Mouse (Mus musculus) bone marrow, adult 2 months (tissue): ENCODE results near the gene Cfap97. TPM values are rescaled to one million over a fixed set of nuclear protein-coding genes. Genes with fewer than 3 reads are reported as not detected.
"Not testable (repeated sequence)": the region's sequence is repeated elsewhere in the genome, so short reads cannot be mapped to it uniquely, and the experiment has no call there.

ENCODE experiments used
- H3K27ac ChIP-seq: fragments of 200-500 bp; 2 replicates; pipeline ENCODE4 v1.5.1; 2012; ENCODE audit warnings: low read depth, mild to moderate bottlenecking, control low read depth, inconsistent platforms, low read length; ENCODE audit not compliant: control insufficient read depth, poor library complexity, insufficient read depth
- H3K4me1 ChIP-seq: fragments of 200-500 bp; 2 replicates; pipeline ENCODE4 v1.6.1; 2011; ENCODE audit warnings: low read length; ENCODE audit not compliant: control insufficient read depth, insufficient read depth
- H3K4me3 ChIP-seq: fragments of 200-500 bp; replicated peaks from 2 replicates; pipeline ENCODE3; 2011; ENCODE audit warnings: mild to moderate bottlenecking, low read depth, low read length, control low read depth; ENCODE audit not compliant: control insufficient read depth
- CTCF ChIP-seq: fragments of 200-500 bp; IDR thresholded peaks from 2 replicates; pipeline ENCODE4 v1.5.1; 2011; ENCODE audit warnings: low read length, control low read depth; ENCODE audit not compliant: control insufficient read depth, insufficient read depth
- POLR2A ChIP-seq: fragments of 200-500 bp; IDR thresholded peaks from 2 replicates; pipeline ENCODE4 v1.6.1; 2011; ENCODE audit warnings: low read depth, mild to moderate bottlenecking, control low read depth, low read length, borderline replicate concordance; ENCODE audit not compliant: control insufficient read depth
- WGBS: fragments of 180-500 bp; shearing (Covaris S2); methylation state at CpG from one replicate; pipeline ENCODE4 v1.1.7; 2018; 5-methylcytosine and 5-hydroxymethylcytosine counted together
- polyA plus RNA-seq: library from polyadenylated mRNA; stranded (reverse); fragments of >200 nt; gene quantifications from 2 replicates; pipeline ENCODE4 v1.2.4, GENCODE M21; 2011; ENCODE audit warnings: low replicate concordance; ENCODE audit not compliant: missing spikeins, insufficient read depth, insufficient read length

The Cfap97 gene
- polyA plus RNA-seq, 1 experiment = 5.8 TPM

DNA sequence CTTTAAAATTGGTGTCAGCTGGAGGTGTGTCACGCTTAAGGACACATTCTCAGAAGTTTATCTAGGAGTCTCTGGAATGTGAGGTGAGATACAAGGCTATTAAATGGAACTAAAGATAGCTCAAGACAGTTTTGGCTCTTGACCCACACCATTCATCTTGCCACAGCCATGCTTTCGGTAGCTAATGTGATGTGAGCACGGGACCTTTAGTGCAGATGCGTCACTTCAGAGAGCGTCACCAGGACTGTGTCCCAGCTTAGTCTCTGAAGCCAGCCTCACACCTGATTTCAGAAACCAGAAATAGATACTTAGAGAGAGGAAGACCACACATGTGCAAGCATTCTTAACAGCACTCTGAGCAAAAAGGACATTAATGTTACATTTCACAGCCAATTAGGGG lies 75.1 kb downstream of the Cfap97 start:
- no peak overlapping the region for H3K4me3 ChIP-seq
- TF ChIP-seq POLR2A = no peak
- TF ChIP-seq CTCF = no peak
- WGBS = 83% methylated on average over 5 of the region's 5 CpGs
- no peaks in the 10 kb centered on the region for H3K4me1 ChIP-seq
- no peak overlapping the region for H3K27ac ChIP-seq

DNA sequence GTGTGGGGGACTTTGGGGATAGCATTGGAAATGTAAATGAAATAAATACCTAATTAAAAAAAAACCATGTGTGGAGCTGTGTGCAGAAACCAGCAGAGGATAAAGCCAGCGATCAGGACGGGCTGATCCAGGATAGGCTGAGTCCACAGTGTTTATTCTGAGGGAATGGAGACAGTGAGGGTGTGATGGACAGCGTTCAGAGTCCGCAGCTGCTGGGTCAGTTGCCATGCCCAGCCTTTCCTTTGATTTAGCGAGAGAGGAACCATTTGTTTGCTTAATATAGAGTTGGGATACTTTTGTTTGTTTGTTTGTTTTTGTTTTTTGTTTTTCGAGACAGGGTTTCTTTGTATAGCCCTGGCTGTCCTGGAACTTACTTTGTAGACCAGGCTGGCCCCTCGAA lies 80.4 kb downstream of the Cfap97 start:
- WGBS = 77% methylated on average over 7 of the region's 7 CpGs
- not testable (repeated sequence) for H3K4me3 ChIP-seq, H3K27ac ChIP-seq, H3K4me1 ChIP-seq

DNA sequence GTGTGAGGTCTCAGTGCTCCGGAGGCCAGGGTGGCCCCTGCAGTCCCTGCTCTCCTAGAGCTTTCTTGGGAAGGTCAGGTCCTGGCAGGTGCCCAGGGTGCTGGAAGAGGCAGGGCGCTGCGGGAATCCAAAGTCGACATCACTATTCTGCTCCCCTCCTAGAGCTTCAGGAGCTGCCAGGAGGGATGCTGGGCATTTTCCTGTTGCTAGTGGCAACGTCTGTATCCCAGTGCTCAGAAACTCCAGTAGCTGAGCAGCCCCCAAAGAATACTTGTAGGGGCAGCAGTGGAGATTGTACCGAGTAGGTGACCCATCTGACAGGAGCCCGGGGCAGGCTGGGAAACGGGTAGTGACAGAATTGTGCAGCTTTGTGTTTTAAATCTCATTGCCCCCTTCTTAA lies 81.2 kb downstream of the Cfap97 start:
- no peaks in the 10 kb centered on the region for H3K4me1 ChIP-seq
- H3K27ac ChIP-seq = no peak overlapping the region
- TF ChIP-seq POLR2A (no peak), CTCF (no peak)
- no peak overlapping the region for H3K4me3 ChIP-seq
- 62% methylated on average over 8 of the region's 8 CpGs for WGBS

DNA sequence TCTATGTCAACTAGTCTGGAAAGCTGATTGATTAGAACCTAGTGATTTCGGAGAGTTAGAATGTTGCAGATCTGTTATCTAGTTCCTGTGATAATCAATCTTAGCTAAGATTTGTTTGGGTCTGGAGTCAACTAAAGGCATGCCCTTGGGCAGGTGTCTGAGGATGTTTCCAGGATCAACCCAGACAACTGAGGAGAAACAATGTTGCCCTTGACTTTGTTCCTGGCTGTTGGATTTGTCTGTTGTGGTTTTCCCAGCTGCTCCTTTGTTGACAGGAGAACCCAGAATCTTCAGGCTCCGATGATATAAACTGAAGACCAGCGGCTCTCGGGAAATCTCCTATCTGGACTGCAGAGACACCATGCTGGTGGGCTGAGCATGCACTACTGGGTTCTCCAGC lies 83.2 kb downstream of the Cfap97 start:
- H3K27ac ChIP-seq = no peak overlapping the region
- WGBS = 81% methylated on average over 4 of the region's 4 CpGs
- H3K4me3 ChIP-seq = no peak overlapping the region
- TF ChIP-seq POLR2A = no peak
- no peak for TF ChIP-seq CTCF
- no peaks in the 10 kb centered on the region for H3K4me1 ChIP-seq

DNA sequence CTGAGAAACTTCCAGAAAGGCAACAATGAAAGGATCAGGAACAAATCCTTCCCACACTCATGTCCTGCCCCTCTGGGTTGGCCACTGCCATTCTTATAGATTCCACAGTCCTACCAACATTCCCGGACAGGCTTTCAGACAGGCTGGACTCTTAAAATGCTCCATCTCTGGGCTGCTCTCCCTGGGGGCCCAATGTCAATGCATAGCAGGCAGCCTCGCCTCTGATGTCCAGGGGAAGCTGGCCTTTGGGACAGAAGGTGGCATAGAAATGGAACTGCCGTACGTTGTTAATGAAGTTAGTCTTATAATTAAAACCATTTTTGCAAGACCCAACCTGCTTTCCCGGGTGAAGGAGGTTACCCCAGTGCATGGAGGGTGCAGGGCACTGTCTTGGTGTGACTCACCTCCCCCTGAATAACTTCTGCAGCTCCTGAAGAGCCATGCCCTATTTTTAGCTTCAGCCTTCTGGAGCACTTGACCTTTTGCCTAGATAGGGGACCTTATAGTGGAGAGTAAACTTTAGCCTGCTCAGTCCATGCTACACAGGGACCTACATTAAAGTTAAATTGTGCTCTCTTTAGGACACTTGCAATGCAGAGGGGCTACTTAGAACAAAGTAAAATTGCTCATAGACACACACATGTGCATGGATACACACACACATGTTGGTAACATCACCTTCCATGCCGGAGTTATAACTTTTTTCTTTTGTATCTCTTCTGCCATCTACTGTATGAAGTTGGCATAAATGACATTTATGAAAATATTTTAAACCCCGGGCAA lies 85.1 kb downstream of the Cfap97 start:
- no peak for TF ChIP-seq POLR2A
- TF ChIP-seq CTCF = no peak
- H3K27ac ChIP-seq = no peak overlapping the region
- no peak overlapping the region for H3K4me3 ChIP-seq
- WGBS = 58% methylated on average over 7 of the region's 7 CpGs
- H3K4me1 ChIP-seq = no peaks in the 10 kb centered on the region

DNA sequence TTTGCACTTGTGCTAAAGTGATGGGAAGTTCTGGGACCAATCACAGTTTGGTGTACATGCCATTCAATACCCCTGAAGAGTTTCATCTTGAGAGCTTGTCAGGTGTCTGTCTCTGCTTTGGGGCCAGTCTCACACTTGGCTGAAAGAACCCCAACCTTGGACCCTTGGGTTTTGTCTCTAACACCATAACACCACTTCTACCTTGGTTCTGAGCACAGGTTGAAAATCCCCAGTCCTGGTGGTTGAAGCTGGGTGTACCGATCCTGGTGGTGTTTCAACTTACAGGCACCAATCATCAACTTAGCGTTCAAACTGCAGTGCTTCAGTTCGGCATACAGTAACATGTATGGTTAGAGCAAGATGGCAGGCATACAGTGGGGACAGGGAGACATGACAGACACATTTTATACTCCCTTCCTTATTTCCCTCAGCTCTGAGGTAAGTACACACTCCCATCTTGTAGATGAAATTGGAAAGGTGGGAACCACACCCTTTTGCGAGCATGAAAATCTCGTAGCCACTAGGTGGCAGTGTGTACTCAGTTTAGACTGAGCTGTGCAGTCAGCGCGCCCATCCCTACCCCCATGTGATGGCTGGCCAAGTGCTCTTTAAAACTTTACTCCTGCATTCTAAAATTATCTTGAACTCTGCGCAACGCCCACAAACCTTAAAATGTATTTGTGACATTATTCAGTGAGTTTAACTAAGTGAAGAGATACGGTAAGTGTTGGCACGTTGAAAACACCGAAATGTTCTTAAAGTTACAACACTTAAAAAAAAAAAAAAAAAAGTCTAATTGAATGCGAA lies 90.2 kb downstream of the Cfap97 start:
- TF ChIP-seq POLR2A = no peak
- peak; percentile 78 for TF ChIP-seq CTCF
- WGBS = 26% methylated on average over 13 of the region's 13 CpGs
- no peak overlapping the region for H3K4me3 ChIP-seq
- H3K27ac ChIP-seq = no peak overlapping the region
- H3K4me1 ChIP-seq = no peaks in the 10 kb centered on the region

DNA sequence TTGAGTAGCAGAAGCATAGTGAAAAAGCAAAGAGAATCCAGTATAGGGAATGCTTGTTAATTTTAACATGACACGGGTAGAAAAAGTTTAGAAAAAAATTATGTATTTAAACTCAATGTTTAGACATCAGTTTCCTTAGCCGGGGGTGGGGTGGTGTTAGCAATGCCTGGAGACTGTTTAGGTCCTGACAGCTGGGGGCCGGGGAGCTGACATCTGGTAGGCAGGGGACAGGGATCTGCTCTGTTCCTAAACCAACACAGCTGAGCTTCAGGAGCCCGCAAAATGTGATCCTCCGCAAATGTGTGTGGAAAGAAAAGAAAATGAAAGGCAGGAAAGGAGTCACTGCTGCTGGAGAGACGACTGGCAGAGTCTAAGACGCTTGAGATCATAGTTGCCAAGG lies 91.4 kb downstream of the Cfap97 start:
- 80% methylated on average over 7 of the region's 7 CpGs for WGBS

More for the DNA sequence above, 91.4 kb downstream of the Cfap97 start:
- Histone ChIP-seq H3K27ac (no peak overlapping the region), H3K4me3 (no peak overlapping the region), H3K4me1 (no peaks in the 10 kb centered on the region)
- no peak for TF ChIP-seq CTCF
- TF ChIP-seq POLR2A = no peak

Other genes starting within 250 kb of the Cfap97 start
- gene Ccdc110, start 217.2 kb upstream of the Cfap97 start, polyA plus RNA-seq = not detected in 2 replicates
- gene 1700029J07Rik, start 176.5 kb upstream of the Cfap97 start, polyA plus RNA-seq = 0.54 and 3.3 TPM in 2 replicates
- 12.7 and 23.3 TPM in 2 replicates for gene Ufsp2, start 176.2 kb upstream of the Cfap97 start, polyA plus RNA-seq
- not detected in 2 replicates for gene Lrp2bp, start 152.5 kb upstream of the Cfap97 start, polyA plus RNA-seq
- gene Ankrd37, start 146.1 kb upstream of the Cfap97 start, polyA plus RNA-seq = 9.0 TPM in 1 of 2 replicates, not detected in the other
- gene Snx25, start 388 bp downstream of the Cfap97 start, polyA plus RNA-seq = 4.9 and 12.5 TPM in 2 replicates
- 13.8 and 43.4 TPM in 2 replicates for gene Slc25a4, start 59.5 kb downstream of the Cfap97 start, polyA plus RNA-seq
- not detected in 2 replicates for gene Helt, start 142.9 kb downstream of the Cfap97 start, polyA plus RNA-seq